Mouse (Mus musculus) cortical plate, adult 2 months (tissue): ENCODE measurements around the gene Pdia6.

Experiments used
- CTCF ChIP-seq: fragments of 200-500 bp; IDR thresholded peaks from 2 replicates; pipeline ENCODE4 v1.5.1; 2011; ENCODE audit warnings: mild to moderate bottlenecking, control low read depth, low read length; ENCODE audit not compliant: insufficient read depth; ENCODE audit errors: extremely low read depth
- POLR2A ChIP-seq: fragments of 200-500 bp; IDR thresholded peaks from 2 replicates; pipeline ENCODE4 v1.6.1; 2011; ENCODE audit warnings: mild to moderate bottlenecking, low read length, control low read depth; ENCODE audit not compliant: insufficient read depth; ENCODE audit errors: extremely low read depth

DNA sequence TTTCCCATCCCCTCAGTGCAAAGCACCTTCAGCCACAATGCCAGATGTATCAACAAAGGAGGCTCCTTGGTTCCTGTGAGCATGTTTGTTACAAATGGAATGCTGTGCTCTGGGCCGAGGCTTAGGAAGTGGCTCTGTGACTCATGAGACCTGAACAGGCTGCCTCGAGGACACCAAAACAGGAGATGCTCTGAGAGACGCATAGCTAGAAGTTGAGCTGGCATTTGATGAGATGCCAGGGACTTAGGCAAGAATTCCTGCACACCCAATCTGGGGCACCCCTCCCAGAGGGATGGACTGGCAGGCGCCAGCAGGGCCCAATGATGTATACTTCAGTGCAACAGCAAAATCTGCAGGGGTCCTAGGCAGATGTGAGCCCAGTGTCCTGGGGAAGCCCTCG is 45.7 kb upstream of the Pdia6 start:
- TF ChIP-seq CTCF (no peak), POLR2A (no peak)
